Mouse (Mus musculus): ENCODE measurements around the gene Olfr1058.
"Not testable (repeated sequence)": the region's sequence is repeated elsewhere in the genome, so short reads cannot be mapped to it uniquely, and the experiment has no call there.

Olfr1058 gene

GRCm38 (mm10) chr2:86388461-86388860, at the start of gene Olfr1058:
Gene Olfr1058, minus strand, starts transcription at chr2:86388561.
- not testable (repeated sequence) for DNase-seq

GRCm38 (mm10) chr2:86428511-86428910, 40.1 kb upstream of the Olfr1058 start:
- DNase-seq = not testable (repeated sequence)

- not testable (repeated sequence) for DNase-seq
Measured at GRCm38 (mm10) chr2:86426649-86427048, 38.3 kb upstream of the Olfr1058 start, which contains the start of gene Olfr1062. Gene Olfr1062, minus strand, starts transcription at chr2:86426749.

- DNase-seq = no peak
Measured at GRCm38 (mm10) chr2:86413950-86414349, 25.6 kb upstream of the Olfr1058 start, which contains the start of gene Olfr1061. Gene Olfr1061, minus strand, starts transcription at chr2:86414050.

GRCm38 (mm10) chr2:86395114-86395513, 6.8 kb upstream of the Olfr1058 start:
- no peak for DNase-seq

- no peak for DNase-seq
Measured at GRCm38 (mm10) chr2:86378293-86378692, 10.1 kb downstream of the Olfr1058 start, which contains the start of gene Olfr1057. Gene Olfr1057, minus strand, starts transcription at chr2:86378393.

- DNase-seq = not testable (repeated sequence)
Measured at GRCm38 (mm10) chr2:86366342-86366741, 22.0 kb downstream of the Olfr1058 start.

- no peak for DNase-seq
Measured at GRCm38 (mm10) chr2:86362369-86362768, 26.0 kb downstream of the Olfr1058 start, which contains the start of gene Olfr1056. Gene Olfr1056, minus strand, starts transcription at chr2:86362469.

- DNase-seq = peak; percentile 11 to 14
Measured at GRCm38 (mm10) chr2:86351751-86352150, 36.6 kb downstream of the Olfr1058 start.

GRCm38 (mm10) chr2:86350184-86350583, 38.2 kb downstream of the Olfr1058 start, which contains the start of gene Olfr1055:
Gene Olfr1055, minus strand, starts transcription at chr2:86350284.
- DNase-seq = no peak

GRCm38 (mm10) chr2:86335333-86335732, 53.0 kb downstream of the Olfr1058 start, which contains the start of gene Olfr1054:
Gene Olfr1054, minus strand, starts transcription at chr2:86335433.
- no peak for DNase-seq

Measured in cerebellum, postnatal 10 days (tissue).